Mouse (Mus musculus) spleen, postnatal 36 days (tissue): ENCODE measurements around the gene Zfp446.
A peak's percentile ranks its signal among the peaks of the same experiment; 100 is the strongest.
"Not testable (repeated sequence)": the region's sequence is repeated elsewhere in the genome, so short reads cannot be mapped to it uniquely, and the experiment has no call there.

Experiments
- DNase-seq, 2 experiments: peaks; one replicate each; pipeline ENCODE4 v3.0.0; 2022; ENCODE audit warnings: low spot score in 2 of 2, mixed read lengths in 1 of 2

The Zfp446 gene

DNA sequence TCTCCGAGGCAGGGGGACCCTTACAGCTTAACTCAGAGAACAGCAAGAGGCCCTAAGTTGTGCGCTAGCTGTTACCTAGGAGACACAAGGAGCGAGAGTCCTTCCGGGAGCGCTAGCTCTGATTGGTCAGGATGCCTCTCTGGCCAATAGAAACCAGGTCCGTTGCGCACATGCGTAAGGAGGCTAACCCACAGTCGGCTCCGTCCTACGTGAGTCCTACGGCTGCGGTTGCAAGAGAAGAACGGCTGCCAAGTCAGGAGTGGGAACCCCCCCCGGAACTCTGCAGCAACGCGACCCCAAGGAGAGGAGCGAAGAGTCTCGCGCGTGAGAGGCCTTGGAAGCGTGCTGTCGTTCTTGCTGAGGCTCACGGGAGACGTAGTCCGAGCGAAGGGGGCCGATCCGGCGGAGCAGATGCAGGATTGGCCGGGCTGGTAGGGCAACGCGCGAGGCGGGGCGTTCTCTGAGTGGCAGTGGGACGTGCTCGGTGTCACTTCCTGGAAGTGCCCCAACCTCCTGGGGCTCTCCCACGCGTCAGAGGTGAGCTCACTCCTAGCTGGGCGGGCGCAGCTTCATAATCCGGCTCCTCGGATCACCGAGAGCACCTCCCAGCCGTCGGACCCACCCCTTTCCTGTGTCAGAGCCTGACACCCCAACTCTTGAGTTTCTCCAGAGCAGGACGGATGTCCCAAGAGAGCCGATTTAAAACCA is at the start of gene Zfp446:
Gene Zfp446 (plus strand): TSS at position 167 of the 708 bp plus-strand sequence.
- DNase-seq = peak; percentile 99

DNA sequence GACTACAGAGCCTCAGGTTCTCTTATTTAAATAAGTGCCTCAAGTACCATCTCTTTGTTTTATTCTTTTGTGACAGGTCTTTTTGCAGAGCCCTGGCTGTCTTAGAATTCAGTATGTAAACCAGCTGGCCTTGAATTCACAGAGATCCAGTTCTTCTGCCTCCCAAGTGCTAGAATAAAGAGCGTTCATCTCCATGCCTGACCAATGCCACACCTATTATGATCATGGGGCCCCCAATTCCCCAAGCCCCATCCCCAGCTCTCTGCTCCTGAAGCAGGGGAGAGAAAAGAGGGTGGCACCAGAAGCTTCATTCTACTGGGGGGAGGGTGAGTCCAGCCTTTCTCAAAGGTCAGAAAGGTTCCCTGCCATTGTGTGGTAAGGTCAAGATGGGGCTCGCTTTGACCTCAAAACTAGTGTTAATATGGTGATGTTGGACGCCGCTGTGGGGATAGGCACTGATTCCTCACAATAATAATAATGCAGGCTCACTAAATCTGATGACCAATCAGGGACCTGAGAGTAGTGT is 44.0 kb upstream of the Zfp446 start:
- no peak for DNase-seq

GRCm38 (mm10) chr7:12934808-12935207 is 42.8 kb upstream of the Zfp446 start:
- no peak for DNase-seq

DNA sequence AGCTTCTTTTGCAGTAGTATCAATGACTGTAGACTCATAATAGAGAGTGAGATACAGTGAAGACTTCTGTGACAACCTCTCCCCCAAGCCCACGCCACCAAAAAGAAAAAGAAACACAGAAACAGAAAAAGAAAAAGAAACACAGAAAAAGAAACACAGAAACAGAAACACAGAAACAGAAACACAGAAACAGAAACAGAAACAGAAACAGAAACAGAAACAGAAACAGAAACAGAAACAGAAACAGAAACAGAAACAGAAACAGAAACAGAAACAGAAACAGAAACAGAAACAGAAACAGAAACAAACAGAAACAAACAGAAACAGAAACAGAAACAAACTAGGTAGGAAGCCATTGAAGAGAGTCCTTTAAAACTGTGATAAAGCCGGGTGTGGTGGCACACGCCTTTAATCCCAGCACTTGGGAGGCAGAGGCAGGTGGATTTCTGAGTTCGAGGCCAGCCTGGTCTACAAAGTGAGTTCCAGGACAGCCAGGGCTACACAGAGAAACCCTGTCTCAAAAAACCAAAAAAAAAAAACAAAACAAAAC is 40.3 kb upstream of the Zfp446 start:
- DNase-seq = not testable (repeated sequence)

GRCm38 (mm10) chr7:12940599-12940998 is 37.0 kb upstream of the Zfp446 start:
- no peak for DNase-seq

DNA sequence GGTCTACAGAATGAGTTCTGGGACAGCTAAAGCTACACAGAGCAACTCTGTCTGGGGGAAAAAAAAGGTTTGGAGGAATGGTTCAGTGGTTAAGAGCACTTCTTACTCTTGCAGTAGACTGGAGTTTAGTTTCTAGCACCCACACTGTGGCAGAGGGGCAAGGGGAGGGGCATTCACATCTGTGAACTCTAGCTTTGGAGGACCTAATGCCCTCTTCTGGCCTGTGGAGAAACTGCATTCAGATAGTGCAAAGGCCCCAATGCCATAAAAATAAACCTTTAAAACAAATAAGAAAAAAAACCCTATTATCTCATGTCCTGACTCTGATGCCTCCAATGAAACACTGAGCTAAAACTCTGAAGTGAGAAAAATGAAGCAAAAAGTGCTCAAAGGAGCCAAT is 34.2 kb upstream of the Zfp446 start:
- peak in 1 of 2 experiments; percentile 33 for DNase-seq

DNA sequence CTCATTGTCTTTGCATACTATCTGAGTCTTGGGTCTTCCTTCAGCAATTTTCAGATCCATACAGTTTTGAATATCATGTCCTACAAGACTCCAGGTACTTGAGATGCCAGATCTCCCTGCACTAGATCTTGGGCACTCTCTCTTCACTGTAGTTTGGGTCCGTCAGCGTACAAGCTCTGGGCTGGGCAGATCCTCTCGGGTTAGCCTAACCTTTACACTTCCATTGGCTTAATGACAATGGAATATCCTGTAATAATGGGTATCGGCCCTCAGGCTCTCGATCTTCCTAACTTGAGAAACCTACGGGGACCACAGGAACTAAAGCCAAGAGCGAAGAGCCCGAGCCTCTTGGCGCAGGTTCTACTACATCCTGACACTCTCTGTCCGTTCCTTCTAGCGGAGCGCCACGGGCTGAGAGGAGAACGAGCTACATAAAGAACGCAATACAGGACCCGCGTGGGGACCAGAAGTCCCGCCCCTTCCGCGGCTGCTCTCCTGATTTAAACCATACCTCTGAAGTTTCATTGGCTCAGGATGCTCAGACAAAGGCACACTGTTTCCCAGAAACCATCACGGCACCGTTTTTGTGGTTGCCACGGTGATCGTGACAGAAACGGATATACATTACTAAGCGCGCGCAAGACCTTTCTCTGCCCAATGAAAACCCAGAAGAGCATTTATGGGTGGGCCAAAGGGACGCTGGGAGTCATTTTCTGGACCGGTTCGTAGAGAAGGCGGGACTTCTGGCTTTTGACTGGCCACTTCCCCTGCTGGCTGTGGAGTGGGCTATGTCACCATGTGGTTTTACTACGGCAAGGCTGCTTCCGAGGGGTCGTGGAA is 28.4 kb upstream of the Zfp446 start:
- peak; percentile 96 to 97 for DNase-seq

GRCm38 (mm10) chr7:12949872-12950229 is 27.8 kb upstream of the Zfp446 start:
- DNase-seq = no peak

GRCm38 (mm10) chr7:12954896-12955295 is 22.8 kb upstream of the Zfp446 start:
- no peak for DNase-seq

DNA sequence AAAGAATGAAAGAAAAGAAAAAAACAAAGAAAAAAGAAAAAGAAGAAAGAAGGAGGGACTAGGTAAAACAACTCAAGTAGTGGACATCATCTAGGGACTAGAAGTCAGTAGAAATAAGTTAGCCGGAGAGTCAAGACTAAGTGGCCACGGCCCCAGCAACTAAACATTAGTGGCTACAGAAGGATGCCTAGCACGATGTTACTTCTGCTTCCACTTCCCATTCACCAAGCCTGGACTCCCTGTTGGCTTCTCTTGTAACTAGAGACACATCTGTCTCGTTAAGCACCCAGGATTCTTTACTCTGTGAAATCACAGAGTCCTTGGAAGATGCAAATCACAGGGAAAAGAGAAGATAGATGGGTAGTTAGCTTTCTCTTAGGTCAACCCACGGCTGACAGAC is 20.1 kb upstream of the Zfp446 start:
- DNase-seq = no peak

GRCm38 (mm10) chr7:12958948-12959347 is 18.7 kb upstream of the Zfp446 start:
- DNase-seq = no peak

- no peak for DNase-seq
Measured at GRCm38 (mm10) chr7:12959718-12960117, 17.9 kb upstream of the Zfp446 start.

DNA sequence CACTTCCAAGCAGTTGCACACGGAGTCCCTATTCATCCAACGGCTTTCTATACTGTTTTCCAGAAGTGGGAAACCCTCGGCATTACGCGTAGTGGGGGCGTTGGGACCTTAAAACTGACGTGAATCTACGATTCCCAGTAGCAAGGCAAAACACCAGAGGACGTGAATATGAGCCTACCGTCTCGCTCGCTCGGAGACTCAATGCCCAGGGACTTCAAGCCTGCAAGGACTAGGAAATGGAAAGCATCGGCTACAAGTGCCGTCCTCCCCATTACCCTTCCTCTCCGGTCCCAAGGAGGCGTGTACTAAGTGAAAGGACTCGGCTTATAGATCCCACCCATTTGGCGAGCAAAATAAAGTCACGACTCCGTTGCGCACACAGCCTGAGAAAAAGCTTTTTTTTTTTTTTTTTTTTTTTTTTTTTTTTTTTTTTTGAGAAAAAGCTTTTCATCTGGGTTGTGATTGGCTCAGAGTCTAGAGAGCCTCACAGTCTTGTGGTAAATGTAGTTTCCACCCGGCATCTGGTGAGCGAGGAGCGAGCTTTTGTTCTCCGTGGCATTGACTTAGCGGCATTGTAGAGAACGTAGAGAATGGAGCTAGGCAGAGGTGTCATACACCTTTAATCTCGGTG is 16.0 kb upstream of the Zfp446 start:
- peak; percentile 57 to 74 for DNase-seq

DNA sequence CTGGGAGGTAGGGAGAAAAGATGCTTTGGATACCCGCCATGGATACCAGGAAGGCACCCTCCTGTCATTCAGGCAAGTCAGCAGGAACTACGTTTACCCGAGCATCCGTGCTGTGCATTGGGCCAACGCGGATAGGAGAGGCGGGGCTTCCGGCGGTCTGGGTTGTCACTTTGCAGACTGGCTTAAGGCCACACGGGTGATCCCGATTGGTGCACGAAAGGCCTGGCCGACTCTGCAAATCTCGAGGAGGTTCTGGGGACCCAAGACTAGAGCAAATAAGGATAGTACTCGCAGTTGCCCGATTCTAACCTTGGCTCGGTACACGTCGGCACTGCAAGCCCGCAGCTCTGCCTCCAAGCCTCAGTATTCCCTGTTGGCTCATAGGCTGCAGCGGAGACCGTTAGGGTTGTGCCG is 12.0 kb upstream of the Zfp446 start, which contains the start of gene Zfp324:
Gene Zfp324 (plus strand): TSS at position 161 of the 414 bp plus-strand sequence.
- peak; percentile 91 to 92 for DNase-seq

- peak; percentile 60 to 69 for DNase-seq
Measured at GRCm38 (mm10) chr7:12966104-12966845, 11.4 kb upstream of the Zfp446 start.

- DNase-seq = no peak
Measured at GRCm38 (mm10) chr7:12970906-12971305, 6.7 kb upstream of the Zfp446 start.

GRCm38 (mm10) chr7:12978931-12979722 is 1.5 kb downstream of the Zfp446 start:
- DNase-seq = no peak

DNA sequence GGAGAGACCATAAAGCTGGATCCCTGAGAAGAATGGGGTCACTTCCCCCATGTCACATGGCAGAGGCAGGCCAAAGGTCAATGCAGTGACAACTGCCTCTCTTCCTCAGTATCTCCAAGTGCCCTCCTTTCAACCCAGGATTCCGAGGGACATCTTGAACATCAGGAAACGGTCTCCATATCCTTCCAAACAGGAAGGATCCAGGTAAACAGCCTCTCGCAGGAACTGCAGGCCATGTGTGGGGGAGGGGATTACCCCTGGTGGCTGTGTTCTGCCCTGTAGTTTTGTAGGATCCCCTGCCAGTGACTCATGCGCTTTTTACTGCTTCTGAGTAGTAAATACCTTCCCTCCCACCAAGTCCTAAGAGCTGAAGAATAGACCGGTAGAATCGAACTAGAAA is 2.1 kb downstream of the Zfp446 start:
- DNase-seq = no peak

GRCm38 (mm10) chr7:12980291-12980690 is 2.6 kb downstream of the Zfp446 start:
- no peak for DNase-seq

GRCm38 (mm10) chr7:12985724-12986123 is 8.1 kb downstream of the Zfp446 start:
- no peak for DNase-seq
